Mouse (Mus musculus) layer of hippocampus, adult 8-10 months (tissue): Measurements from ENCODE around the gene Zfp992. TPM values are rescaled to one million over a fixed set of nuclear protein-coding genes. Genes with fewer than 3 reads are reported as not detected.
"Not testable (repeated sequence)": the region's sequence is repeated elsewhere in the genome, so short reads cannot be mapped to it uniquely, and the experiment has no call there.

Source experiments
- DNase-seq, 2 experiments: peaks; one replicate each; pipeline ENCODE4 v3.0.0; 2022; ENCODE audit warnings: low spot score in 2 of 2
- total RNA-seq, 4 experiments: library from RNA; stranded (reverse); gene quantifications; 2 replicates each; pipeline ENCODE4 v1.2.4; 2022

The Zfp992 gene
- 1 to 10 TPM; 1.8 to 3.3 (median 2.5) TPM for total RNA-seq

DNA sequence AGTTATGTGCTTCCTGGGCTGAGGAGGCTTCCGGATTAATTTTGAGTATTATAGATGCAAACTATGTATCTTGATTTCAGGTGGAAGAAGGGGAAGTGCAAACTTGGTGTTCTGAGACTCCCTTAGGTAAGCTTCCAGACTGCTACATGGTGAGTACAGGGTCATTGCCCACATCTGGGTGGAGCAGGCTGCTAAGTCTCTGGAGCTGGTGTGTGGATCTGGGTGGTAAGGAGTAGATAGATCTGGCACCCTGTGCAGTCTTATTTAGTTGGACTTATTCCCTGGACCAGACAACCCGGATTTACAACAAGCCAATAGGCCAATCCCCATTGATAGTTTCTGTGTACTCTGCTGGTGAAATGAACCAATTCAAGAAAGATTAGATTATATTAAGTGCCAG, at the start of gene Zfp992:
Zfp992 (plus strand) TSS at position 74 of the 400 bp plus-strand sequence.
- not testable (repeated sequence) for DNase-seq

DNA sequence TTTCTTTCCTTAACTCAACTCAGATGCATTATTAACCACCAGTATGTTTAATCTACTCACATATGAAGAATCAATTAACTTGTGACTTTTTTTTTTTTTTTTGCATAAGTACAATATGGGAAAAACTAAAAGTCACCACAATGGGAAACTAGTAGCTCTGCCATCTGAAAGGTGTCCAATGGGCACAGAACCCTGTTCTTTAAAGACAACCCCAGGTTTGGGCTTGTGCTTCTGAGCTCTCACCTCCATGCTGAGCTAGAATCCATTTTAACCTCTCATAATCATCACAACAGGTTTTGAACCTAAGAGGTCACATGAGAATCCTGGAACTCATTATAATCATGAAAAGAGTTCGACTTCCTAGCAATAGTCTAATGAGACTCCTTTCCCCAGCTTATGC, 19.4 kb upstream of the Zfp992 start:
- not testable (repeated sequence) for DNase-seq

DNA sequence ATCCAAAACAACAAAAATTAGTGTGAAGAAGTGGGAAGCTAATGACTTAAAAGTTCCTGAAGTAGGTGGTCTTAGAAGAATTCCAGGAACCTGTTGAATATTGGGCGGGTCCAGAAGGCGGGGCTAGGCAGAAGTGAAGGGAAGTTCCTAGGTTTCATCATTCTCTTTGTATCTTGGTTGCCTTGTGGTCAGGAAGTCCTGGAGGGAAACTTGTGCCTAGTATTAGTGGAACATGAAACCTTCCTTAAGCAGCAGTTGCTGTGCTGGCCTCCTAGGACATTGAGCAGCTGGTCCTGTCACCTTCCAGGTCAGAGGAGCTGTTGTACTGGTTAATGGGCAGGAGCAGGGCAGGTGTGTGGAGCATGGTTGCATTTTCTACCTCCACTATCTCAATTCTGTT, 17.9 kb upstream of the Zfp992 start:
- not testable (repeated sequence) for DNase-seq

DNA sequence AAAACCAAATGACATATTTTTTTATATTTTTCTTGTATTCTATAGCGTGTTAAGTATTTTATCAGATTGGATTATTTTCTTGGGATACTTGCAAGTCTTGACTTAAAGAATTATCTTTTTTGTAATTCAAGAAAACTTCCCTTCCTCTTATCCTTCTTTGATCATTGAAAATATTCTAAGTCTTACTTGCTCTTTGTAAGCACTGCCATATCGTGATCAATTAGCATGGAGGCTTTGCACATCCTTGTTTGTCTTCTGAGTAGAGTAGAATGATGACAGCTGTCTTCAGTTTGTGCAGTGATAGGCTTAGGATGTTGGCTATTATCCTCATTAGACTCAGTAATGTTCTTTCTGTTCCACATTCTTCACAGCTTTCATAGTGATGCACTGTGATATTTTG, 13.3 kb upstream of the Zfp992 start:
- not testable (repeated sequence) for DNase-seq

DNA sequence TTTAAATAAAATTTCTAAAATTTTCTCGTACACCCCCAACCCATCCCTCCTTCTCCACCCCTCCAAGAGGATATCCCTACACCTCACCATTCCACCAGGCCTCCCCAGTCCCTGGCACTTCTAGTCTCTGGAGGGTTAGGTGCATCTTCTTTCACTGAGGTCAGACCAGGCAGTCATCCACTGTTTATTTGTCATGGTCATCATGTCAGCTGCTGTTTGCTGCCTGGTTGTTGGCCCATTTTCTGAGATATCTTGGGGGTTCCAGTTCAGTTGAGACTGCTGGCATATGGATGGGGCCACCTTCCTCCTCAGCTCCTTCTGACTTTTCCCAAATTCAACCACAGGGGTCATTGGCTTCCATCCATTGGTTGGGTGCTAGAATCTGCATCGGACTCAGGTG, 11.6 kb upstream of the Zfp992 start:
- not testable (repeated sequence) for DNase-seq

DNA sequence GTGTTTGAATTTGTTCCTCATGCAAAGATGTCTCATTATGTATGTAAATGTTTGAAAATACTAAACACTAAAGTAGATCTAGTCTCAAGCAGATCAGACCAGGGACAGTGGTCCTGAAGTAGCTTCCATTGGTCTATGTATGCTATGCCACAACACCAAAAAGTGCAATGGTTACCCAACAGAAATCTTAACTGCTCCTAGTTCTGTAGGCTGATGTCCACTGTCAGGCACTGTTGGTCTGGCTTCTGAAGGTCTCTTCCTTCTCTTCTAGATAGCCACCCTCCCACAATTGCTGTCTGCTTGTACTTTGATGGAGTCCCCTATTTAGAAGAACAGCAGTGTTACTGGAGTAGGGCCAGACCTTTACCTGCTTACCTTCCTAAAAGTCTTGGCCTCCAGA, 4.5 kb upstream of the Zfp992 start:
- DNase-seq, result not testable (repeated sequence)

DNA sequence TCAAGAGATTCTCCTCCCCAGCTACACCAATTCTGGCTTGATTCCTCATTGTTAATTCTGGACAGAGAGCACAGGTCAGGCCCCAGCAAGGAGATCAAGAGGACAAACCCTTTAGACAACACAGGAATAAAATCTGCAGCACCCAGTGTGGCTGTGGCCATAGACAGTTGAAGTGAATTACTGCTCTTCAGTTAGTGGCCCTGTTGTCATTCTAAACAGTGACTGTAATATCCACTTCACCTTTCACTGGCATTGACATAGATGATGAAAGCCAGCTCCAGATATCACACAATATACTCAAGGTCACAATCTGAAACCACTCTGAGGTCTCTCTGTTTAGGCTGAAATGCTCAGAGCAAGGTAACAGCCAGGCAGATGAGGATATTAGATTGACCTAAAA, 3.7 kb upstream of the Zfp992 start:
- DNase-seq, result not testable (repeated sequence)

DNA sequence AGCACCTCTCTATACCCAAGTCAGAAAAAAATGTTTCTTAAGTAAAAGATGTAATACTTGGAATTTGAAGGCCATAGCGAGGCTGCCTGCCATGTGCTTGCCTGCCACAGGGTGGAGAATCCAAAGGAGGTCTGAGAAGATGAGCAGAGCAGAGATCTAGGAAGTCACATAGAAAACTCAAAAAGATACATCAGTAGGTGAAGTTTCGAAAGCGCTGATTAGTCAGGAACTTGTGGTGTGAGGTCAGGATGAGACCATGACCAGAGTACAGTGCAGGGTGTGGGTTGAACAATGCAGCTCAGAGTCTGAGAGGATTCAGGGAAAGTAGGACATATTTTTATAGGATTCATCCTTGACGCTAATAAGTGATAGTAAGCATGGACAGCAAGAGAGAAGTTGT, 2.7 kb upstream of the Zfp992 start:
- DNase-seq, result not testable (repeated sequence)

DNA sequence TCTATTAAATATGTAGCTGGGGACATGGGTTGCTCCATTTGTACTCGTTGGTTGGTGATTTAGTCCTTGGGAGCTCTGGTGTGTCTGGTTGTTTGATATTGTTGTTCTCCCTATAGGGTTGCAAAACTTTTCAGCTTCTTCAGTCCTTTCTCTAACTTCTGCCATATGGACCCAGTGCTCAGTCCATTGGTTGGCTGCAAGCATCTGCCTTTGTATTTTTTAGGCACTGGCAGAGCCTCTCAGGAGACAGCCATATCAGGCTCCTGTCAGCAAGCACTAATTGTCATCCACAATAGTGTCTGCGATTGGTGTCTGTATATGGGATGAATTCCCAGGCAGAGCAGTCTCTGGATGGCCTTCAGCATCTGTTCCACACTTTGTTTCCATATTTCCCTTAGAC, 1.8 kb upstream of the Zfp992 start:
- DNase-seq, result not testable (repeated sequence)

DNA sequence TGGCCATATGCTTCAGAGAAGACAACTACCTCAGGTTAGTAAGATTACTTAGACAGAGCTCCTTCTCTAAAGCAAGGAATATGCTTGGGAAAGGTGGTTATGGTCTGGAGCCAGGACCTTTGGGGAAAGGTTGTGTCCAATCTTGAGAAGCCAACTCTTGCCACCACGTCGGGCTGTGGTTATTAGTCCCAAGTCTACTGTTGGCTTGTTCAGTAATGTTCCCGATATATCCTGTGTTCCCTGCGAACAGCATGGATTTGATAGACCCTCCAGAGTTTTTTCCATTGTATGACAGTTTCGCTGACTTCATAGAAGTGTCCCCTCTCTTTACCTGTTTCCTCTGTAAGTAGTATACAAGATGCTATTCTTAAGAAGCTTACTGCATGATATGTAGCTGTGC, 888 bp downstream of the Zfp992 start:
- not testable (repeated sequence) for DNase-seq

DNA sequence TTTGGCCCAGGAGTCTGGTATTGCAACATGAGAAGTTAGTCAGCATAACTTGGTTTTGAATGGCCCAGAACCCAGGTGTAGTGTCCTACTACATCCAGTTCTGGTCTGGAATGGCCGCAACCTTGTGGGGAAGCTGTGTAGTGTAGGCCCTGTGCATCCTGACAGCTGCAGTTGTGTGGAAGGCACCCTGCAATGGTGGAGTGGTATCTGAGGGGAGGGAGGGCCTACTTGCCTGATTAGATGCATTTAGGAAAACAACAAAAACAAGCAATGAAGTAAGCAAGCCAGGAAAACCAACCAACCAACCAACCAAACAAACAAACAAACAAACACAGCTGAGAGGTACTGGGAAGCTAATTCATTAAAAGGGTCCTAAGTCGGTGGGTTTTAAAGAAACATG, 3.8 kb downstream of the Zfp992 start:
- not testable (repeated sequence) for DNase-seq

DNA sequence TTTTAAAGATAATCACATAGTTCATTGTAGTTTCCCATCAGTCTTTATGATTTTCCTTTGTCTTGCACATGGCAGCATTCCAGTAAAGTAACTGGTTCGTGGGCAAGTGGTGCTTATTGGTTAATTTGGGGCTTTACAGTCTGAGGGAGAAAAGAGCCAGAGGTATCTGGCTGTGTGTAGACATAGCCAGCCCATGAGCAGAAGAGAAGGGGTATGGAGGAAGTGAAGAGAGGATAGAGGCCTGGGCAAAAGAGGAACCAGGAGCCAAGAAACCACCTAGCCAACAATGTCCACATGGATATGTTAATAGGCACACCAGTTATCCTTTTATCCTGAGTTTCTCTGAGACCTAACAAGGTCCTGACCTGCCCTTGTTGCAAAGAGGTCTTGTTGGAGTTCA, 5.3 kb downstream of the Zfp992 start:
- DNase-seq, result not testable (repeated sequence)

DNA sequence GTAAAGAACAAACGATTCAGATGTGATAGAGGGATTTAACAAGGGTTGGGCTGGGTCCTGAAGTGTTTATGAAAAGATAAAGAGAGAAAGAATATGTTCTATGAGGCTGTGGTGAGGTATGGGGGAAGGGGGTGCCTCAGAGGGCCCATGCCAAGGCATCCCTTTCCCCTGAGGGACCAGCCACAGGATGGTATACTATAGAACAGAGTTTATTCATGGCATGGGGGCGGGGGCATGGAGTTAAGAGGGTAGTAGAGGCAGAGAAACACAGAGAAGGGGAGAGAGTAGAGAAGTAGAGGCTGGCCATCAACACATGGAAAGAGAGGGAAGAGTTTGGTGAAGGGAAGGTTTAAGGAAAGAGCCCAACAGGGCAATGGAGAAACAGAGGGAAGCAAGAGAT, 6.1 kb downstream of the Zfp992 start:
- DNase-seq, result no peak

DNA sequence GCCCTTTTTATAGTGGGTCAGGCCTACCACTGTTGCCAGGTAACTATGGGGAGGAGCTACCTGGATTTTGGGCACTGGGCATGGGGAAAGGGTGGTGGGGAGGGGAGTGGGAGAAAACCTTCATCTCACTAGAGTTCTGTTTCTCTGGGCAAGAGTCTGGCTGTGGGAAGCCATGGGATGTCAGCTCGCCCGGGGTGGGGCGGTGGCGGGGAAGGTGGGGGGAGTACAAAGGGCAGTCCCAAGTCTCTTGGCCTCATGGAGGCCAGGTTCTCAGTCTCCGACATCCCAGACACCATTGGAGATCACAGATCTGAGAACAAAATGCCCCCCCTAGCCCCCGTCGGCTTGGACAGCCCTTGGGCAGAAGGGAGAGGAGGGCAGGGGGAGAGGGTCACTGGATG, 6.5 kb downstream of the Zfp992 start:
- DNase-seq, result no peak

DNA sequence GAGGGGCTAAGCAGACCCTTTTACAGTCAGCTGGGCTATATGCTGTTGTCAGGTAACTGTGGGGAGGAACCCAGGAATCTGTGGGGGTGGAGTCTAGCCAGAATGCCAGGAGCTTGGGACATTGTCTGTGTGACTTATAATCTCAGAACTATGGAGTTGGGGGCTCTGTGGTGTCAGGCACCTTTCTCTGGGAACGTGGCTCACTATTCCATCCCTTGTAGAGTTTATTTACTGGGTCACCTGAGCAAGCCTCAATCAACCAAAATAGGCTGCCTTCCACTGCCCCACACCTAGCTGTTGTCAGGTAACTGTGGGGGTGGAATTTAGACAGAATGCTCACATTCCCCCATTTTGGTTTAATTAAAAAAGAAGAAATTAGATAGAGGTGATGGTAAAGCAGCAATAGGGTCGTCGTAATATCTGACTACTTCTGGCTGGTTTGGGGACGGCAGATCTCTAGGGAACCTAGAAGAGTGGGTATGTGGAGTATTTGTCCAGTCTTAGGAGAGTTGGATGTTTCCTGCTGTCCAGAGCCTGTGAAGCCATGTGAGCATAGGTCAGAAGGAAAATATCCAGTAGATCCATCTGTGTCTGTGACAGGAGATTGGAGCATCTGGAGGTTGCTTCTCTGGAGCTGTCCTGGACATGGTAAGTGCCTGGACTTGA, 7.4 kb downstream of the Zfp992 start:
- DNase-seq, result no peak

DNA sequence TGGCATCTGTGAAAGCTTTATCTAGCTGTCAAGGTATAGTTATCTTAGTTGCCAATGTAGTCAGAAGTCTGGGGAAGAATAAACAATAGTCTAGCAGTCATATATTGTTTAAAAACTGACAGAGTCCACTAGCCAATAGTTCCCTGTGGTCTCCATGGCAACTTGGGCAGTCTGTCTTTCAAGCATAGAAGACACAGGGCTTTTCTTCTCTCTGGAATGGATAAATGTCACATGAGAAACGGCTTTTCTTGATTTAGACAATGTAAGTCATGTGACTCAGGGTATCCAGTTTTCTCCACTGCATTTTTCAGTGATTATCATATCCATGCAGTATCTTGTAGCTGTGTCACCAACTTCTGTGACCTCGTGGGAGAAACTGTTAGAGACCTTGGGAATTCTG, 8.3 kb downstream of the Zfp992 start:
- no peak for DNase-seq

DNA sequence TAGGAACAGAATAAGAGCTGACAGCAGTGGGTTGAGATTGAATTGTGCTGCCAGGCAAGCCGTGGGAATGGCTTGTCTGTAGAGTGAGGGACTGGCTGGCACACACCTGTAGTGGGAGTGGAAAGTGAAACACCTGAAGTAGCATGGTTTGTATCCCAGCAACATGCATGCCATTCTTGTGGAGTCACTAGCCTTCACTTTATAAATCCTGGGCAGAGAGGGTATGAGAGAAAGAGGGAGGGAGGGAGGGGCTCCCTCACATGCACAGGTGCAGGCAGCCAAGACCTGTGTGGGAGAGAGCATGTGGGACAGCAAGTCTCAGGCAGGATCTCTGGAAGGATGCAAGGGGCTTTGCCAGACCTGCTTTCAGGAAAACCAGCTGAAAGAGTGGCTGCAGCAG, 8.9 kb downstream of the Zfp992 start:
- DNase-seq, result no peak

DNA sequence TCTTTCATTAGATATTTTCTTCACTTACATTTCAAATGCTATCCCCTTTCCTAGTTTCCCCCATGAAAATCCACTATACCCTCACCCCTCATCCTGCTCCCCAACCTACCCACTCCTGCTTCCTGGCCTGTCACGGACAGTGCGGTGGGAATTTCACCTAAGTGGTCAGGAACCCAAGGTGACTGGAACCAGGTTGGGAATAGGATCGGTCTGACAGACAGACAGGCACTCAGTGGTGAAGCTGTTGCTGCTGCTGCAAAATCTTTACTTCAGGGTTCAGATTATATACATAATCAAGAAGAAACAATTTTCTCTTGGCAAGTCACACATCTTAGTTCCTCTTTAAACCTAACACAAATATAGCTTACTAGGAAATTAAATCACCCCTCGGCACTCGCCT, 11.0 kb downstream of the Zfp992 start:
- DNase-seq, result not testable (repeated sequence)

DNA sequence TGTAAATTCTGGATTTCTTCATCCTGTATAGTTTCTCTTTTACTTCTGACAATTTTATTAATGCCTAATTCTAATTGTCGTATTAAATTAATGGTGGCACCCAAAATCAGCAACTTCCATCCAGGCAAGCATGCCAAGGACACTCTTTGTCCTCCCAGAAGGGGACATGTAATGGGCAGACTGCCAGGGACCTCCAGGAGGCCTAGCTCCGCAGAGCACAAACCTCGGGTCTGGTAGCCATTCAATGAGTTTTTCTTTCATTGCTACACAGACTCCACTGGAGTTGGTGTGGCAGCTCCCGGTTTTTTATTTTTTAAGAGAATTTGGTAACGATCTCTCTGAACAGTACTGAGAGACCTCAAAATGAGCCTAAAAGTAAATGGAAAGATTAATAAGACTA, 11.9 kb downstream of the Zfp992 start:
- not testable (repeated sequence) for DNase-seq

DNA sequence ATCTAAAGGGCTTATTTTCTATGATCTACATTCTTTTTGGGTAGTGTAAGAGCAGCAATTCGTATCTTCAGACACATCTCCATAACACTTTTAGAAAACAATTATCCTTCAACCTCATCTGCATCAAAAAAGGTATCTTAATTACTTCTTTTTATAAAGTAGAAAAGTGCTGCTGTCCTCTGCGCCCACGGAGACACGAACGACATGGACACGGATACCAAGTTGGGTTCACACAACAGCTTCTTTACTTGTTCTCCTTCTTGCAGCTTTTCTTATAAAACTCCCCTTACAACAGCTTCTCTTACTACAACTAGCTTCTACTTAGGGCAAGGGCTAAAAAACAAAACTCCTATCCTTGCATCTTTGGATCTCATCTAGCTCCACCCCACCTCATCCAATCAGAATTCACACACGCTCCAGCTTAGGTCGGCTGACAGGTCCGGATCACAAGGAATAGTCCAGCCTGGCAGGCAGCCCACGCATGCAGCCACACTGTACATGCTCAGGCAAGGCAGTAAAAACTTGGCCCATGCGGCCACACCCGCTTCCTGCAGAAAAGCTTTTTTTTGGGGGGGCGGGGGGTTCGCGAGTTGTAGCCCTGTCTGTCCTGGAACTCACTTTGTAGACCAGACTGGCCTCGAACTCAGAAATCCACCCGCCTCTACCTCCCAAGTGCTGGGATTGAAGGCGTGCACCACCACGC, 15.0 kb downstream of the Zfp992 start:
- not testable (repeated sequence) for DNase-seq

DNA sequence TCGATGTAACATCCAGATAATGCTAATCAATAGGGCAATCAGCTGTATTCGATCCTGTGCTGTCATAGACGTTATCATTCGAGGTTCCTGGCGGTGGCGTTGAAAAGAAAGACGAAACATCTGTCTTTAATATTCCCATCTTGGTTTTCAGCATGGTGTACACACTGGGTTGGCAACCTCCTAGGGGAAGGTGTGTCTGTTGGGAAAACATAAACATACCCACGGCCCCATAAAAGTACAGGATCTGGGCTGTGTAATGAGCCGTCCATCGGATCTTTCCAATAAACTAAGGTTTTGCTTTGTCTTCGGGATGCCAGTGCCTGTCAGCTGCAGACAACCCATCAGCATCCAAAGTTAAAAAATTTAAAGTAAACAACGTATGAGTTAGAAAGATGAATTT, 21.2 kb downstream of the Zfp992 start:
- not testable (repeated sequence) for DNase-seq

DNA sequence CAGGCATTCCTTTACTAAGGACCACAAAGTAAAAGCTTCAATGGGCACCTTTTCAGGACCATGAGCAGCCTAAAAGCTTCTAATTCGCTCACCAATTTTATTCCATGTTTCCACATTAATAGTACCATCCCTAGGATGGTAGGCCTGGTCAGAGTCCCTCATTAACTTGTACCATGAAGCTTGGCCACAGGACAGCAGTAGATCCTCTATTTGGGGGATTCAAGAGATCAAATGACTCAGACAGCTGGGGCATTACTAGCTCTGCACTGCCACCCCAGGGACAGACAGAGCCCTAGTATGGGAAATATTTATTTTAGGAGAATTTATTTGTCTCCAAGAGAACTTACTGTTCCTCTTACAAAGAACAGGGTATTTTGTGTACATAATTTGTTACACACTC, 25.4 kb downstream of the Zfp992 start:
- not testable (repeated sequence) for DNase-seq
